Mouse (Mus musculus) hindbrain, postnatal 0 days (tissue): ENCODE data around the gene Ehd4. TPM values are rescaled to one million over a fixed set of nuclear protein-coding genes. Genes with fewer than 3 reads are reported as not detected.

Experiments used
- ATAC-seq: fragments of 200-750 bp; cut with Nextera tagmentation; 2 replicates; pipeline ENCODE4 v1.8.0; 2017; ENCODE audit warnings: mild to moderate bottlenecking, moderate TSS enrichment, moderate library complexity
- DNase-seq: peaks from one replicate; pipeline ENCODE4 v3.0.0-alpha.2; 2015; ENCODE audit warnings: low spot score
- H3K27ac ChIP-seq: fragments of 300-500 bp; sonication (generic); 2 replicates; pipeline ENCODE4 v1.5.1; 2014; ENCODE audit warnings: mild to moderate bottlenecking
- H3K27me3 ChIP-seq: fragments of 300-500 bp; sonication (generic); 2 replicates; pipeline ENCODE4 v1.6.1; 2014; ENCODE audit warnings: low read length, mixed read lengths; ENCODE audit not compliant: insufficient read depth
- H3K36me3 ChIP-seq: fragments of 300-500 bp; sonication (generic); 2 replicates; pipeline ENCODE4 v1.6.1; 2014; ENCODE audit warnings: low read length, mixed read lengths; ENCODE audit not compliant: insufficient read depth
- H3K4me1 ChIP-seq: fragments of 300-500 bp; sonication (generic); 2 replicates; pipeline ENCODE4 v1.6.1; 2014; ENCODE audit warnings: antibody characterized with exemption, low read length, mixed read lengths; ENCODE audit not compliant: insufficient read depth
- H3K4me2 ChIP-seq: fragments of 300-500 bp; sonication (generic); 2 replicates; pipeline ENCODE4 v1.6.1; 2014; ENCODE audit warnings: low read depth, mild to moderate bottlenecking, low read length, moderate library complexity, mixed read lengths
- H3K4me3 ChIP-seq: fragments of 300-500 bp; sonication (generic); 2 replicates; pipeline ENCODE4 v1.5.1; 2014; ENCODE audit warnings: low read length
- H3K9ac ChIP-seq: fragments of 300-500 bp; sonication (generic); replicated peaks from 2 replicates; pipeline ENCODE4 v1.6.1; 2014; ENCODE audit warnings: mild to moderate bottlenecking, low read length, moderate library complexity, mixed read lengths
- H3K9me3 ChIP-seq: fragments of 300-500 bp; sonication (generic); 2 replicates; pipeline ENCODE4 v1.6.1; 2016; ENCODE audit warnings: low read length, mixed read lengths
- CTCF ChIP-seq: IDR thresholded peaks from 2 replicates; pipeline ENCODE4 v1.5.1; 2016; ENCODE audit warnings: antibody characterized with exemption, control low read depth, low read depth
- WGBS: fragments of 180-500 bp; shearing (Covaris S2); extraction: QIAGEN DNeasy Blood & Tissue Kit; methylation state at CpG from one replicate; pipeline ENCODE4 v1.1.7; 2014; 5-methylcytosine and 5-hydroxymethylcytosine counted together
- polyA plus RNA-seq: library from polyadenylated mRNA; unstranded; fragments of >200 nt; fragmentation: Nextera tagmentation; extraction: Ambion mirVana; gene quantifications from 2 replicates; pipeline ENCODE4 v1.2.1, GENCODE M21; 2015
- total RNA-seq: library from RNA; depleted of rRNA; stranded (reverse); fragments of >200 nt; gene quantifications from 2 replicates; pipeline ENCODE4 v1.2.3, GENCODE M21; 2014

The Ehd4 gene
- total and polyA plus RNA-seq, 2 experiments from 2014 or later: 6.3 to 24.6 TPM

- TF ChIP-seq CTCF: no peak
- Histone ChIP-seq H3K9ac (no peak overlapping the region), H3K9me3 (no peaks in the 10 kb centered on the region), H3K4me1 (no peaks in the 10 kb centered on the region), H3K36me3 (no peaks in the 10 kb centered on the region), H3K4me2 (no peak overlapping the region), H3K4me3 (no peak overlapping the region), H3K27me3 (no peaks in the 10 kb centered on the region), H3K27ac (no peak overlapping the region)
- no peak for ATAC-seq
- WGBS: 79% methylated on average over 4 of the region's 4 CpGs
- no peak for DNase-seq
Measured at GRCm38 (mm10) chr2:120126408-120126807, 28.0 kb downstream of the Ehd4 start.

GRCm38 (mm10) chr2:120125461-120125860 is 28.9 kb downstream of the Ehd4 start:
- Histone ChIP-seq H3K4me2 (no peak overlapping the region), H3K9ac (no peak overlapping the region), H3K27me3 (no peaks in the 10 kb centered on the region), H3K27ac (no peak overlapping the region), H3K36me3 (no peaks in the 10 kb centered on the region), H3K4me3 (no peak overlapping the region), H3K4me1 (no peaks in the 10 kb centered on the region), H3K9me3 (no peaks in the 10 kb centered on the region)
- no peak for ATAC-seq
- 100% methylated on average over 1 of the region's 1 CpGs for WGBS
- no peak for DNase-seq
- TF ChIP-seq CTCF: no peak

DNA sequence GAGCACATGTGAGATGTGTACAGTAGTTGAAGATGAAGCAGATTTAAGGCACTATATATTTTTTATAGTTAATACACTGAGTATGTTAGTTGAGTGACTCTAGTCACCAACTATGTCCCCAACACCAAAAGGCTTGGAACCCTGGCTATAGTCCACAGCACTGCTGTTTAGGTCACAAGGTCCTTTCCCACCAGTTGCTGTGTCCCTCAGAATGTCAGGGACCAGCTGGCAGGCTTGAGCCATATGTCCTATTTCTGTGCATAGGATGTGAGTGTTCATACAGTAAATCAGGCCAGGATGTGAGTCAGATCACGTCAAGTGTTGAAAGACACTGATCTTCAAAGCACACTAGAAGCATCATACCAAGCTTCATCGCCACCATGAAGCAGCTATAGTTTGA is 29.5 kb downstream of the Ehd4 start:
- H3K9ac ChIP-seq: no peak overlapping the region
- H3K27ac ChIP-seq: no peak overlapping the region
- 76% methylated on average over 2 of the region's 2 CpGs for WGBS
- H3K4me1 ChIP-seq: no peaks in the 10 kb centered on the region
- no peak for TF ChIP-seq CTCF
- no peak for ATAC-seq
- H3K4me3 ChIP-seq: no peak overlapping the region
- no peaks in the 10 kb centered on the region for H3K36me3 ChIP-seq
- no peak for DNase-seq
- no peaks in the 10 kb centered on the region for H3K27me3 ChIP-seq
- no peaks in the 10 kb centered on the region for H3K9me3 ChIP-seq
- no peak overlapping the region for H3K4me2 ChIP-seq

DNA sequence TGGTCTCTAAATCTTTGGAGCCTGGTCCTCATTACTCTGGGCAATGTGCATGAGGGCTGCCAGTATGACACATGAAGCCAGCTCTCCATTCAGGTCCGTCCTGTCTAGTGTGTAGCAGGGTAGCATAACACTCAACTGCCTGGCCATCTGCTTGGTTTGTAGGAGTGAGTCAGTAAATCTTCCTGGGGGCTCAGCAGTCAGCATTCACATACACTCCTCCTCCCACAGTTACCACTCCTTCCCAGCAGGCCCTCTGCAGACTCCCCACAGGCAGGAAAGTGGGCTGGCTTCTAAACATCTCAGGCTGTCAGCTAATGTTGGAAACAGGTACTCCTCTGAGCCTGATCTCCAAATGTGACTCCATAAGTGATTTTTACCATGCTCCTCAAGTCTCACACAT is 30.3 kb downstream of the Ehd4 start:
- Histone ChIP-seq H3K36me3 (no peaks in the 10 kb centered on the region), H3K9me3 (no peaks in the 10 kb centered on the region), H3K4me3 (no peak overlapping the region), H3K4me1 (no peaks in the 10 kb centered on the region), H3K4me2 (no peak overlapping the region), H3K9ac (no peak overlapping the region), H3K27me3 (no peaks in the 10 kb centered on the region), H3K27ac (no peak overlapping the region)
- TF ChIP-seq CTCF: no peak
- WGBS: 41% methylated on average over 1 of the region's 1 CpGs
- DNase-seq (no peak), ATAC-seq (no peak)

GRCm38 (mm10) chr2:120122983-120123382 is 31.4 kb downstream of the Ehd4 start:
- H3K4me2 ChIP-seq: no peak overlapping the region
- no peaks in the 10 kb centered on the region for H3K27me3 ChIP-seq
- no peaks in the 10 kb centered on the region for H3K9me3 ChIP-seq
- ATAC-seq: no peak
- TF ChIP-seq CTCF: no peak
- H3K4me3 ChIP-seq: no peak overlapping the region
- no peaks in the 10 kb centered on the region for H3K4me1 ChIP-seq
- no peak overlapping the region for H3K9ac ChIP-seq
- 88% methylated on average over 6 of the region's 6 CpGs for WGBS
- H3K36me3 ChIP-seq: no peaks in the 10 kb centered on the region
- DNase-seq: no peak
- H3K27ac ChIP-seq: no peak overlapping the region

- no peaks in the 10 kb centered on the region for H3K4me1 ChIP-seq
- no peak overlapping the region for H3K9ac ChIP-seq
- no peak for DNase-seq
- H3K27ac ChIP-seq: no peak overlapping the region
- TF ChIP-seq CTCF: no peak
- WGBS: 93% methylated on average over 6 of the region's 6 CpGs
- no peak for ATAC-seq
- no peaks in the 10 kb centered on the region for H3K9me3 ChIP-seq
- H3K4me3 ChIP-seq: no peak overlapping the region
- no peaks in the 10 kb centered on the region for H3K27me3 ChIP-seq
- H3K36me3 ChIP-seq: no peaks in the 10 kb centered on the region
- H3K4me2 ChIP-seq: no peak overlapping the region
Measured at GRCm38 (mm10) chr2:120117346-120117745, 37.1 kb downstream of the Ehd4 start.

- no peaks in the 10 kb centered on the region for H3K27me3 ChIP-seq
- H3K4me2 ChIP-seq: no peak overlapping the region
- no peaks in the 10 kb centered on the region for H3K9me3 ChIP-seq
- TF ChIP-seq CTCF: no peak
- ATAC-seq (no peak), DNase-seq (no peak)
- H3K4me1 ChIP-seq: no peaks in the 10 kb centered on the region
- H3K27ac ChIP-seq: no peak overlapping the region
- H3K36me3 ChIP-seq: no peaks in the 10 kb centered on the region
- no peak overlapping the region for H3K4me3 ChIP-seq
- WGBS: 84% methylated on average over 1 of the region's 1 CpGs
- no peak overlapping the region for H3K9ac ChIP-seq
Measured at GRCm38 (mm10) chr2:120116362-120116761, 38.0 kb downstream of the Ehd4 start.

DNA sequence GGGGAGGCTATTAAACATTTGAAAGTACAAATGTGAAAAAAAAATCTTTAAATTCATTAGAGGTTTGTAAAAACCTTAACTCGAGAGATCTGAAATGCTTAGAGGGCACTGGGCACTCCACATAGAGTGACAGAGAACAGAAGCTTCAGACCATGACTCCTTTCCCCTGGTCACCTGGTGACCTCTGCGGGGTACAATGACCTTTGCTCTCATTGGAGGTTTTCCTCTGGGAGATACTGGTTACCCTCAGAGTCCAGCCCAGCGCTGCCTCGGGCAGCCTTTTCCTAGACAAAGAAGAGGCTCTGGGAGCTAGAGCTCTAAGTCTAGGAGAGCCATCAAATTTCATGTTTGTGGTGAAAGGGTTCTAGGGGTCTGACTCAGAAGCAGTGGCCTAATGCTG is 39.4 kb downstream of the Ehd4 start:
- H3K9me3 ChIP-seq: no peaks in the 10 kb centered on the region
- no peak overlapping the region for H3K4me3 ChIP-seq
- 73% methylated on average over 4 of the region's 4 CpGs for WGBS
- H3K36me3 ChIP-seq: no peaks in the 10 kb centered on the region
- ATAC-seq (no peak), DNase-seq (no peak)
- H3K9ac ChIP-seq: no peak overlapping the region
- no peaks in the 10 kb centered on the region for H3K4me1 ChIP-seq
- H3K4me2 ChIP-seq: no peak overlapping the region
- no peak overlapping the region for H3K27ac ChIP-seq
- no peaks in the 10 kb centered on the region for H3K27me3 ChIP-seq
- no peak for TF ChIP-seq CTCF
